Mouse (Mus musculus): ENCODE results near the gene Gm5565. TPM values are rescaled to one million over a fixed set of nuclear protein-coding genes. Genes with fewer than 3 reads are reported as not detected.
"Not testable (repeated sequence)": the region's sequence is repeated elsewhere in the genome, so short reads cannot be mapped to it uniquely, and the experiment has no call there.

Gene Gm5565
- total and polyA plus RNA-seq, 2 experiments from 2014 or later = not detected

- Histone ChIP-seq H3K4me3 (ENCODE audit: low read length) (no peak overlapping the region), H3K4me1 (ENCODE audit: insufficient read depth, low read length) (no peaks in the 10 kb centered on the region), H3K36me3 (ENCODE audit: insufficient read depth, low read length) (no peaks in the 10 kb centered on the region), H3K9me3 (ENCODE audit: low read length) (0 out of 2 replicates have a peak, but pooled peaks cover 2% of the 10 kb centered on the region), H3K4me2 (ENCODE audit: low read depth, low read length) (no peak overlapping the region), H3K9ac (replicated peaks; ENCODE audit: low read length) (no peak overlapping the region), H3K27me3 (ENCODE audit: insufficient read depth, low read length) (no peaks in the 10 kb centered on the region), H3K27ac (no peak overlapping the region)
- WGBS = 63% methylated on average over 3 of the region's 3 CpGs
- DNase-seq (ENCODE audit: low spot score) (no peak), ATAC-seq (no peak)
- no peak for TF ChIP-seq CTCF (IDR thresholded peaks at IDR 0.05; ENCODE audit: low read depth)
Observed at GRCm38 (mm10) chr5:146190501-146191269, 30.3 kb upstream of the Gm5565 start.

- Histone ChIP-seq H3K4me3 (ENCODE audit: low read length) (no peak overlapping the region), H3K27ac (no peak overlapping the region), H3K4me2 (ENCODE audit: low read depth, low read length) (no peak overlapping the region), H3K9me3 (ENCODE audit: low read length) (0 out of 2 replicates have a peak, but pooled peaks cover 2% of the 10 kb centered on the region), H3K9ac (replicated peaks; ENCODE audit: low read length) (no peak overlapping the region), H3K27me3 (ENCODE audit: insufficient read depth, low read length) (no peaks in the 10 kb centered on the region), H3K36me3 (ENCODE audit: insufficient read depth, low read length) (no peaks in the 10 kb centered on the region), H3K4me1 (ENCODE audit: insufficient read depth, low read length) (no peaks in the 10 kb centered on the region)
- WGBS = 71% methylated on average over 4 of the region's 4 CpGs
- no peak for ATAC-seq
- no peak for DNase-seq (ENCODE audit: low spot score)
- TF ChIP-seq CTCF (IDR thresholded peaks at IDR 0.05; ENCODE audit: low read depth) = no peak
Observed at GRCm38 (mm10) chr5:146190093-146190492, 29.8 kb upstream of the Gm5565 start.

GRCm38 (mm10) chr5:146188712-146189111 lies 28.4 kb upstream of the Gm5565 start:
- Histone ChIP-seq H3K4me1 (ENCODE audit: insufficient read depth, low read length) (no peaks in the 10 kb centered on the region), H3K9me3 (ENCODE audit: low read length) (no peaks in the 10 kb centered on the region), H3K36me3 (ENCODE audit: insufficient read depth, low read length) (no peaks in the 10 kb centered on the region), H3K9ac (replicated peaks; ENCODE audit: low read length) (no peak overlapping the region), H3K27ac (no peak overlapping the region), H3K4me2 (ENCODE audit: low read depth, low read length) (no peak overlapping the region), H3K27me3 (ENCODE audit: insufficient read depth, low read length) (no peaks in the 10 kb centered on the region), H3K4me3 (ENCODE audit: low read length) (no peak overlapping the region)
- DNase-seq (ENCODE audit: low spot score) (no peak), ATAC-seq (no peak)
- 68% methylated on average over 7 of the region's 7 CpGs for WGBS
- no peak for TF ChIP-seq CTCF (IDR thresholded peaks at IDR 0.05; ENCODE audit: low read depth)

GRCm38 (mm10) chr5:146188144-146188543 lies 27.8 kb upstream of the Gm5565 start:
- H3K36me3 ChIP-seq (ENCODE audit: insufficient read depth, low read length) = no peaks in the 10 kb centered on the region
- H3K27ac ChIP-seq = no peak overlapping the region
- no peak overlapping the region for H3K4me3 ChIP-seq (ENCODE audit: low read length)
- DNase-seq (ENCODE audit: low spot score) (no peak), ATAC-seq (no peak)
- H3K4me2 ChIP-seq (ENCODE audit: low read depth, low read length) = no peak overlapping the region
- TF ChIP-seq CTCF (IDR thresholded peaks at IDR 0.05; ENCODE audit: low read depth) = peak; percentile 43
- no peaks in the 10 kb centered on the region for H3K4me1 ChIP-seq (ENCODE audit: insufficient read depth, low read length)
- H3K9me3 ChIP-seq (ENCODE audit: low read length) = no peaks in the 10 kb centered on the region
- WGBS = 88% methylated on average over 1 of the region's 1 CpGs
- no peak overlapping the region for H3K9ac ChIP-seq (replicated peaks; ENCODE audit: low read length)
- no peaks in the 10 kb centered on the region for H3K27me3 ChIP-seq (ENCODE audit: insufficient read depth, low read length)

- not testable (repeated sequence) for H3K4me1 ChIP-seq (ENCODE audit: insufficient read depth, low read length); H3K9ac ChIP-seq (replicated peaks; ENCODE audit: low read length); H3K27ac ChIP-seq; H3K36me3 ChIP-seq (ENCODE audit: insufficient read depth, low read length); H3K9me3 ChIP-seq (ENCODE audit: low read length); ATAC-seq; H3K4me3 ChIP-seq (ENCODE audit: low read length); H3K4me2 ChIP-seq (ENCODE audit: low read depth, low read length); H3K27me3 ChIP-seq (ENCODE audit: insufficient read depth, low read length)
- WGBS = 35% methylated on average over 5 of the region's 5 CpGs
- DNase-seq (ENCODE audit: low spot score) = peak; percentile 73
- peak; percentile 75 for TF ChIP-seq CTCF (IDR thresholded peaks at IDR 0.05; ENCODE audit: low read depth)
Observed at GRCm38 (mm10) chr5:146187441-146187840, 27.1 kb upstream of the Gm5565 start.

- H3K9ac ChIP-seq (replicated peaks; ENCODE audit: low read length); ATAC-seq; H3K27ac ChIP-seq; H3K4me1 ChIP-seq (ENCODE audit: insufficient read depth, low read length); H3K4me3 ChIP-seq (ENCODE audit: low read length); H3K9me3 ChIP-seq (ENCODE audit: low read length); H3K27me3 ChIP-seq (ENCODE audit: insufficient read depth, low read length); DNase-seq (ENCODE audit: low spot score); H3K4me2 ChIP-seq (ENCODE audit: low read depth, low read length); H3K36me3 ChIP-seq (ENCODE audit: insufficient read depth, low read length): not testable (repeated sequence)
- 80% methylated on average over 4 of the region's 4 CpGs for WGBS
Observed at GRCm38 (mm10) chr5:146185204-146185603, 24.9 kb upstream of the Gm5565 start, which contains the start of gene 1700001J03Rik. Gene 1700001J03Rik, minus strand, starts transcription at chr5:146185304.

GRCm38 (mm10) chr5:146172744-146173143 lies 12.4 kb upstream of the Gm5565 start:
- not testable (repeated sequence) for H3K9me3 ChIP-seq (ENCODE audit: low read length); H3K4me3 ChIP-seq (ENCODE audit: low read length); H3K27ac ChIP-seq; H3K9ac ChIP-seq (replicated peaks; ENCODE audit: low read length); H3K27me3 ChIP-seq (ENCODE audit: insufficient read depth, low read length); H3K4me2 ChIP-seq (ENCODE audit: low read depth, low read length); H3K36me3 ChIP-seq (ENCODE audit: insufficient read depth, low read length); ATAC-seq; DNase-seq (ENCODE audit: low spot score); H3K4me1 ChIP-seq (ENCODE audit: insufficient read depth, low read length)
- peak; percentile 20; the same call in 1 of the 2 replicates for TF ChIP-seq CTCF (IDR thresholded peaks at IDR 0.05; ENCODE audit: low read depth)
- 58% methylated on average over 4 of the region's 4 CpGs for WGBS

- not testable (repeated sequence) for H3K9ac ChIP-seq (replicated peaks; ENCODE audit: low read length); H3K9me3 ChIP-seq (ENCODE audit: low read length); H3K27ac ChIP-seq; H3K4me2 ChIP-seq (ENCODE audit: low read depth, low read length); H3K36me3 ChIP-seq (ENCODE audit: insufficient read depth, low read length); DNase-seq (ENCODE audit: low spot score); H3K27me3 ChIP-seq (ENCODE audit: insufficient read depth, low read length); H3K4me3 ChIP-seq (ENCODE audit: low read length); H3K4me1 ChIP-seq (ENCODE audit: insufficient read depth, low read length); ATAC-seq
- WGBS = 81% methylated on average over 2 of the region's 2 CpGs
Observed at GRCm38 (mm10) chr5:146170621-146171020, 10.3 kb upstream of the Gm5565 start, which contains the start of gene Gm6309. Gene Gm6309, minus strand, starts transcription at chr5:146170721.

GRCm38 (mm10) chr5:146158326-146158725 lies 2.0 kb downstream of the Gm5565 start:
- not testable (repeated sequence) for H3K9me3 ChIP-seq (ENCODE audit: low read length); H3K4me1 ChIP-seq (ENCODE audit: insufficient read depth, low read length); H3K27ac ChIP-seq; H3K4me3 ChIP-seq (ENCODE audit: low read length); H3K9ac ChIP-seq (replicated peaks; ENCODE audit: low read length); H3K27me3 ChIP-seq (ENCODE audit: insufficient read depth, low read length); H3K36me3 ChIP-seq (ENCODE audit: insufficient read depth, low read length); DNase-seq (ENCODE audit: low spot score); ATAC-seq; H3K4me2 ChIP-seq (ENCODE audit: low read depth, low read length)
- 94% methylated on average over 4 of the region's 4 CpGs for WGBS

Data from hindbrain, postnatal 0 days (tissue).